Mouse (Mus musculus): ENCODE measurements around the gene Rnf126. TPM values are rescaled to one million over a fixed set of nuclear protein-coding genes. Genes with fewer than 3 reads are reported as not detected.

Rnf126 gene
- polyA plus RNA-seq, 1 experiment from 2014 or later: 90.7 TPM

DNA sequence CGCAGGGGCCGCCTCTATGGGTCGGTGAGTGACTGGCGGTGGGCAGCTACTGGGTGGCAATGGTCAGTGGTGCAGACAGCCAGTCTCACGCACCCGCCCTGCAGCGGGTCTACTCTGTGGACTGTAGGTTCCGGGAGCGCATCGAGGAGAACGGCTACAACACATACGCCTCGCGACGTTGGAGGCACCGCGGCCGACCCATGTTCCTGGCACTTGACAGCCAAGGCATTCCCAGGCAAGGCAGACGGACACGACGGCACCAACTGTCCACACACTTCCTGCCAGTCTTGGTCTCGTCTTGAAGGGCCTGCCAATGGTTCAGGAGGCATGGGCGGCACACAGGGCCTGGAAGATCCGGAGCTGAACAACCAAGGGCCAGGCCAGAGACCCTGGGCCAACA is 10.1 kb downstream of the Rnf126 start:
- H3K27me3 ChIP-seq: peaks cover 9% of the 10 kb centered on the region; the same call in 1 of the 2 replicates
- no peak for ATAC-seq (ENCODE audit: low FRiP score)
- H3K9me3 ChIP-seq: no peaks in the 10 kb centered on the region
- no peak overlapping the region for H3K4me3 ChIP-seq
- H3K4me1 ChIP-seq (replicated peaks): peaks cover 14% of the 10 kb centered on the region
- peaks cover 60% of the 10 kb centered on the region for H3K36me3 ChIP-seq
- H3K4me2 ChIP-seq: no peak overlapping the region
- H3K27ac ChIP-seq: no peak overlapping the region
- 91% methylated on average over 24 of the region's 24 CpGs for WGBS
- no peak overlapping the region for H3K9ac ChIP-seq

DNA sequence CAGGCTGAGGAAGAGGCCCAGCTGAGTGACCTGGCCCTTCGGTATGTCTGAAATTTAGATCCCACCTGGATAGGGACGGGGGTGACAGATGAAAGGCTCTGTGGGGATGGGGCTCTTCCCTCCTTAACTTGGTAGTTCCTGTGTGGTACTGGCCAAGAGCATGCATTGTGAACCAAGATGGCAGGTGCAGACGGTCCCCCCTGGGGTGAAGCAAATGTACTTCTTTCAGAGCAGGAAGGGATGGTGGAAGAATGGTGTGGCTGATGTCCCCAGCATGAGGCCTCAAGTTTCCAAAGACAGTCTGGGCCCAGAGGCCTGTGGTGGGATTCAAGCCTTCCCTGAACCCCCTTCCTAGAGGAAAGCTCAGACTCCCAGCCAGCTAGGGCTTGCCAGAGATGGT is 10.9 kb downstream of the Rnf126 start:
- Histone ChIP-seq H3K9ac (peak overlapping the region; percentile 71; the same call in 1 of the 2 replicates), H3K4me1 (replicated peaks) (peaks cover 14% of the 10 kb centered on the region)
- WGBS: 82% methylated on average over 3 of the region's 3 CpGs

DNA sequence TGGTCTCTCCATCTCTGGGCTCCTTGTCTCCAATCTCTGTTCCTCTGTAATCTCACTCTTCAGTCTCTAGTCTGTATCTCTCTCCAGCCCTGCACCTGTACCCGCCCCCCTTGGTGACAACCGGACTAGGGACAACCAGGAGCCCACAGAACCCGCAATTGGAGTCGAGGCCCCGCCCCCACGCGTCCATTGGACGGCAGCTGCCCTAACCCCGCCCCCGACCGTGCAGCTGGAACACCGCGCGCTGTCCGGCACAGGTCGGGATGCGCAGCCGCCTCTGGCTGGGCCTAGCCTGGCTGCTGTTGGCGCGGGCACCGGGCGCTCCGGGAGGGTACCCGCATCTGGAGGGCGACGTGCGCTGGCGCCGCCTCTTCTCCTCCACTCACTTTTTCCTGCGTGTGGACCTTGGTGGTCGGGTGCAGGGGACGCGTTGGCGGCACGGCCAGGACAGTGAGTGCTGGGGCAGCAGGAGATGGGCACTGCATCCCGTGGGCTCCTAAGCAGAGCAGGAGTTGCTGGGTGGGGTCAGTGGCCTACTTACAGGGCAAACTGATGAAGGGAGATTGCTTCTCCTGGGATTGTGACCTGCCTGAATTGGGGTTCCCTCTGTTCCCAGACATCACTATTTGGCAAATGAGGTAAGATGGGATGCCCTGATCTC is 11.8 kb downstream of the Rnf126 start, which contains the start of gene Fgf22:
Gene Fgf22 (plus strand): TSS at position 221 of the 661 bp plus-strand sequence.
- peak; percentile 85 for ATAC-seq (ENCODE audit: low FRiP score)
- Histone ChIP-seq H3K36me3 (peaks cover 43% of the 10 kb centered on the region), H3K27me3 (peaks cover 11% of the 10 kb centered on the region; the same call in 1 of the 2 replicates), H3K4me1 (replicated peaks) (peaks cover 14% of the 10 kb centered on the region), H3K4me3 (peak within 1 kb of the TSS; percentile 44), H3K9ac (peak within 1 kb of the TSS; percentile 71), H3K4me2 (peak within 1 kb of the TSS; percentile 72), H3K27ac (no peak within 1 kb of the TSS), H3K9me3 (no peaks in the 10 kb centered on the region)
- WGBS: 1% methylated on average over 36 of the region's 36 CpGs

More for the DNA sequence above, 10.9 kb downstream of the Rnf126 start:
- H3K27me3 ChIP-seq: peaks cover 11% of the 10 kb centered on the region; the same call in 1 of the 2 replicates
- H3K36me3 ChIP-seq: peaks cover 52% of the 10 kb centered on the region
- no peak for ATAC-seq (ENCODE audit: low FRiP score)
- no peaks in the 10 kb centered on the region for H3K9me3 ChIP-seq
- peak overlapping the region; percentile 44; the same call in 1 of the 2 replicates for H3K4me3 ChIP-seq
- no peak overlapping the region for H3K27ac ChIP-seq
- H3K4me2 ChIP-seq: no peak overlapping the region

DNA sequence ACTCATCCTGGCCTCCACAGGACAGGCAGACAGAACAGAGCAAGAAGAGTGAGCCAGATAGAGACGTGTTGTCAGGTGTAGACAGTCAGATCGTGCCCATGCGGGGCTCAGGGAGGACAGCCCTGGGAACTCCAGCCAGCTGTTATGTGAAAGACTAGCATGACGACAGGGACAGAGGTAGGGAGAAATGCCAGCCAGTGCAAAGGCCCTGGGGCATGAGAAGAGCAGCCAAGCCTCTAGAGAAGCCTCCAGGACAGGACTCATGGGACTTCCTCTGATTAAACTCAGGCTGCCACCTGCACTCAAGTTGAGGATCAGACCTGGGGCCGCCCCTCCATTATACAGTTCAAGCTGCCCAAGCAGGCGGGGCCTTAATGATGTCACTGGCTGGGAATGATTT is 18.3 kb downstream of the Rnf126 start:
- Histone ChIP-seq H3K9me3 (no peaks in the 10 kb centered on the region), H3K27me3 (0 out of 2 replicates have a peak, but pooled peaks cover 3% of the 10 kb centered on the region), H3K4me3 (no peak overlapping the region), H3K9ac (no peak overlapping the region), H3K27ac (no peak overlapping the region), H3K4me1 (replicated peaks) (peaks cover 13% of the 10 kb centered on the region), H3K36me3 (peaks cover 11% of the 10 kb centered on the region), H3K4me2 (no peak overlapping the region)
- ATAC-seq (ENCODE audit: low FRiP score): no peak
- 77% methylated on average over 6 of the region's 6 CpGs for WGBS

DNA sequence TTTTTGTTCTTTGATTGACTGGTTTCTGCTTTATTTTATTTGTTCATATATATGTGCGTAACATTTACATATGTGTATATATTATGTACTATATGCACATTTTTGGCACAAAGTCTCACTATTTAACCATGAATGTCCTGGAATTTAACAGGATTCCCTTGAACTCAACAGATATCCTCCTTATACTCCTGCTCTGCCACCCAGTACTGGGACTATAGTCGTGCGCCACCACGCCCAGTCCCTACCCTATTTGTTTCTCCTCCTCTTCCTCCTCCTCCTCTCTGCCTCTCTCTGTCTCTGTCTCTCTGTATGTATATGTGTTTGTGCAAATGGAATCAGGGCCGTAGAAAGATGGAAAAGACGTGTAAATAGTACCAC is 20.0 kb downstream of the Rnf126 start:
- 0 out of 2 replicates have a peak overlapping the region, but pooled peaks have one; percentile 35 for H3K27ac ChIP-seq
- peak; percentile 60 for ATAC-seq (ENCODE audit: low FRiP score)

DNA sequence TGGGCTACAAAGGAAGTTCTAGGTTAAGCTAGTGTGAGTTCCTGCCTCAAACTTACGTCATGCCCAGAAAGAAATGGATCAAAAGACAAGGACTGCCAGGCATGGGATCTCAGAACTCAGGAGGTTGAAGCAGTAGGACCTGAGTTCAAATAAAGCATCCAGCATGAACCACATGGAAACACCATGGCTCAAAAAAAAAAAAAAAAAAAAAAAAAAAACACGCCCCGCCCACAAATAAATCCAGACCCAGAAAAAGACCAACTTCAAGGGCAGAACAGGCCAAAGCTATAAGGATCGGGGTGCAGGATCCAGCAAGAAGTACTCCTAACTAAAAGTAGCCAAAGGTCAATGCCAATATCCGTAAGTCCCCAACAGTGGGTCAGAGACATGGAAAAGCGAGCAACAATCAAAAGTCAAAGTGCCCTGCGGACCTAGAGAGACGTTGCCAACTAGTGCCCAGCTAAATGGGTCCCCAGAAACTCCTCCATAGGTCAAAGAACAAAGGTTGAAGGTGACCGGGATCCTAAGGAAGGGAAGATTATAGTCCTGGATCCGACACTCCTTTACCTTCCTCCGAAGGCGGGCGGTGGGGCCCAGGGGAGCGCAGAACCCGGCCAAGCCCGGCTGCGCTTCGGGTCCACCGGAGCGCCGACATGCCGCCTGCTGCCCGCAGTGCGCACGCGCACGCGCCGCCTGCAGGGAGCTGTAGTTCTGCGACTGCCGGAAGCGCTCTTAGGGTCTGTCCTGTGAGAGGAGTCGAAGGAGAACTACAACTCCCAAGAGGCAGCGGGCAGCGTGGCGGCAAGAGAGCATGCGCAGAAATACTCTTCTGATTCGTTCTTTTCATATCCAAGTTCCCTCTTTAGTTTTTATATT is 20.6 kb downstream of the Rnf126 start, which contains the start of gene Polrmt:
Gene Polrmt (minus strand): TSS at position 684 of the 876 bp plus-strand sequence.
- H3K36me3 ChIP-seq: peaks cover 34% of the 10 kb centered on the region
- peaks cover 13% of the 10 kb centered on the region for H3K4me1 ChIP-seq (replicated peaks)
- 3% methylated on average over 38 of the region's 38 CpGs for WGBS
- H3K27me3 ChIP-seq: no peaks in the 10 kb centered on the region
- peak within 1 kb of the TSS; percentile 64 for H3K4me2 ChIP-seq
- peak within 1 kb of the TSS; percentile 72 for H3K9ac ChIP-seq
- H3K9me3 ChIP-seq: no peaks in the 10 kb centered on the region
- H3K4me3 ChIP-seq: peak within 1 kb of the TSS; percentile 58
- ATAC-seq (ENCODE audit: low FRiP score): peak; percentile 95
- 0 out of 2 replicates have a peak within 1 kb of the TSS, but pooled peaks have one; percentile 35 for H3K27ac ChIP-seq

More for the DNA sequence above, 20.0 kb downstream of the Rnf126 start:
- H3K36me3 ChIP-seq: peaks cover 28% of the 10 kb centered on the region
- no peaks in the 10 kb centered on the region for H3K9me3 ChIP-seq
- H3K4me1 ChIP-seq (replicated peaks): peaks cover 13% of the 10 kb centered on the region
- 0 out of 2 replicates have a peak, but pooled peaks cover 3% of the 10 kb centered on the region for H3K27me3 ChIP-seq
- peak overlapping the region; percentile 22 for H3K4me3 ChIP-seq
- H3K4me2 ChIP-seq: peak overlapping the region; percentile 64
- WGBS: 24% methylated on average over 6 of the region's 6 CpGs
- H3K9ac ChIP-seq: peak overlapping the region; percentile 26; the same call in 1 of the 2 replicates

DNA sequence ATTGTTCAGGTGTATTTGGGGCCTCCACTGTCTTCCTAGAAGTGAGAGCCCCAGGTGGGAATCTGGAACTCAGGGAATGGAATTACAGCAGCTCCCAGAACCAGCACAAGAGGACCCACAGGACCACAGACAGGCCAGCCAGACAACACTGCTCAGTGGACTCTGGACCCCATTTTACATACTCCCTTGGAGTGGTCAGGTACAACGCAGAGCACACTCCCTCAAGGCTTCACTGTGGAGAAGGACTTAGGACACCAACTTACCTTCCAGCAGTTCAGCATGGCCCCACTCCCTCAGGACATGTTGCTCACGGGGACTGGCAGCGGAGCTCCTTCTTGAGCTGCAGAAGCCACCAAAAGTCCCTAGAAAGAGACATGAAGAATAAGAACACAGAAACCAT is 21.3 kb downstream of the Rnf126 start:
- Histone ChIP-seq H3K4me3 (peak overlapping the region; percentile 58), H3K9ac (peak overlapping the region; percentile 72; the same call in 1 of the 2 replicates), H3K27ac (no peak overlapping the region), H3K4me1 (replicated peaks) (peaks cover 13% of the 10 kb centered on the region), H3K36me3 (peaks cover 41% of the 10 kb centered on the region), H3K27me3 (no peaks in the 10 kb centered on the region), H3K4me2 (peak overlapping the region; percentile 64), H3K9me3 (peaks cover 6% of the 10 kb centered on the region)
- no peak for ATAC-seq (ENCODE audit: low FRiP score)
- WGBS: 90% methylated on average over 3 of the region's 3 CpGs

DNA sequence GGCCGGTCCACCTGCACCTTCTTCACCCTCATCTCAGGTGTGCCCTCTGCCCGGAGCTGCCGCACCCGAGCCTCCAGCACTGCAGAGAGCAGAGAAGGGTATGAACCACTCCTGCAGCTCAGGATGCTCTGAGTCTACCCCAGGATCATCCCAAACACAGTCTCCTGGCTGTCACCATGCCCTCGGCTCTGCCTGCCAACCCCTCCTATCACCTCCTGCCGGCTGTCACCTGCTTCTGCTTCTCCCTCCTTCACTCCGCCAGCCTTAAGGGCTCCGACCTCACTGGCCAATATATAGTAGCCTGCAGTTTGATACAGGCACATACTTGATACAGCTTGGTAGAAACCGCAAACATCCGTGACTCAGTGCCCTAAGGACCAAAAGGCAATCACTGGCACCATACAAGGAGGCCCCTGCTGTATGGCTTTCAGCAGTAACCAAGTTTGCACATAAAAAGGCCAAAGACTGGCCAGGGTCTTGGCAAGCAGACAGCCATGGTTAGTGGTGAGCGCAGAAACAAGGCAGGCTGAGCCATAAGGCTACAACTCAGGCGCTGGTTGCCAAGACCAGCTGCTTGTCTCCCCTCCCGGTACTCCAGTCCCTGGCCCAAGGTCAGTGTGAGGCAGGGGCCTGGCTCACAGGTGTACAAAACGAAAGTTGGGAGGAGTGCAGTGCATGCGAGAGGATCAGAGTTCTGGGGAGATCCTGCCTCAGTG is 22.9 kb downstream of the Rnf126 start:
- H3K4me2 ChIP-seq: no peak overlapping the region
- peaks cover 57% of the 10 kb centered on the region for H3K36me3 ChIP-seq
- H3K9me3 ChIP-seq: peaks cover 22% of the 10 kb centered on the region
- ATAC-seq (ENCODE audit: low FRiP score): no peak
- H3K4me1 ChIP-seq (replicated peaks): peaks cover 13% of the 10 kb centered on the region
- H3K9ac ChIP-seq: no peak overlapping the region
- H3K27ac ChIP-seq: no peak overlapping the region
- H3K27me3 ChIP-seq: no peaks in the 10 kb centered on the region
- no peak overlapping the region for H3K4me3 ChIP-seq
- 93% methylated on average over 15 of the region's 15 CpGs for WGBS

DNA sequence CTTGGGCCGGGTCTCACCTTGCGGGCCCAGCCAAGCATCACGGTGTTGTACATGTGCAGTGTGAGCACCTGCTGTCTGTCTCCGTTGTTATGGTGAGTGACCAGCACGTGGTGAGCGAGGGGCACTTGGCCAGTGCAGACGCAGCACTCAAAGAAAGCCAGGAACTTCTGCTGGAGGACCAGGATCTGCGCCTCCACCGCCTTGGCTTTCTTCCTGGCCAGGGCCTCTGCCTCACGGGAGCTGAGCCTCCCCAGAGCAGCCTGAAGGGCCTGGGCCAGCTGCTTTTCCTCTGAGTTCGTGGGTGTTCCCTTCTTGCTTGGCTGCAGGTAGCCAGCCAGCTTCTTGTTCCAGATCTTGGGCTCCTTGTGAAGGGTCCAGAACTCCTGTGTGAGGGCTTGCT is 23.6 kb downstream of the Rnf126 start:
- no peaks in the 10 kb centered on the region for H3K27me3 ChIP-seq
- peaks cover 13% of the 10 kb centered on the region for H3K4me1 ChIP-seq (replicated peaks)
- no peak overlapping the region for H3K27ac ChIP-seq
- WGBS: 92% methylated on average over 11 of the region's 11 CpGs
- H3K36me3 ChIP-seq: peaks cover 64% of the 10 kb centered on the region
- no peak overlapping the region; the same call in 1 of the 2 replicates for H3K9ac ChIP-seq
- no peak overlapping the region for H3K4me3 ChIP-seq
- peaks cover 29% of the 10 kb centered on the region for H3K9me3 ChIP-seq
- H3K4me2 ChIP-seq: no peak overlapping the region
- ATAC-seq (ENCODE audit: low FRiP score): no peak

DNA sequence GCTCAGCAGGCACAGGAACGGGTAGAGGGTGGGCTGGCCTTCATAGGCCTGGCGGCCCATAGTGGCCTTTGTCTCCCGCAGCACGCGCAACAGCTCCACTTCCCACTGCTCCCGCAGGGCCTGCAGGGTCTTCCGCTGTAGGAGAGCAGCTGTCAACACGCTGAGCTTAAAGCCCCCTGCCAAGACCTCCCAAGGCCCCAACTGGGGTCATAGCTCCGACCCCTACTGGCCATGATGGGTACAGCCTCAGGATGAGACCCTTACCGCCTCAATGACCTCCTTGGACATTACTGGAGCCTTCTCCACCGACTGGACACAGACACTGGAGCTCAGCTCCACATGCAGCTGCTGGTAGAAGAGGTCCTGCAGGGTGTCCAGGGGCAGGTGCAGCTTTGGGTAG is 25.9 kb downstream of the Rnf126 start:
- Histone ChIP-seq H3K36me3 (peaks cover 87% of the 10 kb centered on the region), H3K9me3 (peaks cover 38% of the 10 kb centered on the region), H3K27me3 (peaks cover 9% of the 10 kb centered on the region), H3K4me3 (no peak overlapping the region), H3K27ac (no peak overlapping the region), H3K9ac (no peak overlapping the region), H3K4me1 (replicated peaks) (peaks cover 9% of the 10 kb centered on the region), H3K4me2 (no peak overlapping the region)
- no peak for ATAC-seq (ENCODE audit: low FRiP score)
- WGBS: 49% methylated on average over 11 of the region's 11 CpGs

DNA sequence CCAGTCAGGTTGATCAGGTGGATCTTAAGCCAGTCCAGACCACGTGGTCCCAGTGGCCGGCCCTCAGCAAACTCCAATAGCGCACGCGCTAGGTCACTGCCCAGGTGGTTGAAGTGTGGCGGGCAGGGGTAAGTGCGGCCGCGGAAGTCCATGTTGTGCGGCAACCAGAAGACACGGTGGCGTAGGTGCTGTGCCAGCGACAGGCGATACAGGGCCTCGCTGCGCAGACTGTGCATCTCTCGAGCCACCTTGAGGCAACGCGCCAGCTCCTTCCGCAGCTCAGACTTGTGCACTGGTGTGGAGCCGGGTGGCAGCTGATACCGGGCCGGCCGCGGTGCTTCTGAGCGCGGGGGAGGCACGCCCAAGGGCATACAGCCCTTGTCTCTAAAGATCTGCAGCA is 27.5 kb downstream of the Rnf126 start:
- H3K27me3 ChIP-seq: peaks cover 23% of the 10 kb centered on the region
- no peak overlapping the region for H3K27ac ChIP-seq
- no peaks in the 10 kb centered on the region for H3K4me1 ChIP-seq (replicated peaks)
- H3K9me3 ChIP-seq: peaks cover 38% of the 10 kb centered on the region
- H3K4me3 ChIP-seq: no peak overlapping the region
- no peak overlapping the region for H3K4me2 ChIP-seq
- 96% methylated on average over 28 of the region's 28 CpGs for WGBS
- H3K9ac ChIP-seq: no peak overlapping the region
- H3K36me3 ChIP-seq: peaks cover 99% of the 10 kb centered on the region
- no peak for ATAC-seq (ENCODE audit: low FRiP score)

Measured in hindbrain, embryonic 13.5 days (tissue).